Mouse (Mus musculus) G1E (cell line): ENCODE data around the gene Slc16a10. TPM values are rescaled to one million over a fixed set of nuclear protein-coding genes. Genes with fewer than 3 reads are reported as not detected.

Experiments used
- ATAC-seq: 2 replicates; pipeline ENCODE4 v1.8.0; 2016; ENCODE audit warnings: mild to moderate bottlenecking; ENCODE audit not compliant: insufficient number of reproducible peaks, poor library complexity, low FRiP score, severe bottlenecking; ENCODE audit errors: extremely low read depth
- DNase-seq: peaks from one replicate; pipeline ENCODE4 v3.0.0; 2012; ENCODE audit warnings: low spot score
- H3K27me3 ChIP-seq: 2 replicates; pipeline ENCODE4 v1.6.1; 2012; ENCODE audit warnings: mild to moderate bottlenecking, low read length, inconsistent platforms; ENCODE audit not compliant: insufficient read depth
- H3K36me3 ChIP-seq: replicated peaks from 2 replicates; pipeline ENCODE3; 2012; ENCODE audit warnings: mild to moderate bottlenecking, inconsistent platforms
- H3K4me1 ChIP-seq: 2 replicates; pipeline ENCODE4 v1.6.1; 2012; ENCODE audit warnings: low read depth, low read length, inconsistent platforms, mixed read lengths; ENCODE audit not compliant: insufficient read depth
- H3K4me3 ChIP-seq: 2 replicates; pipeline ENCODE4 v1.5.1; 2012; ENCODE audit warnings: low read depth, mild to moderate bottlenecking, inconsistent platforms, low read length, moderate library complexity, mixed read lengths
- H3K9me3 ChIP-seq: replicated peaks from 2 replicates; pipeline ENCODE4 v1.6.1; 2012; ENCODE audit warnings: inconsistent platforms
- CTCF ChIP-seq: IDR thresholded peaks from 2 replicates; pipeline ENCODE4 v1.5.1; 2012; ENCODE audit warnings: low read depth, low read length, inconsistent platforms, mixed read lengths
- GATA1 ChIP-seq: IDR thresholded peaks from 2 replicates; pipeline ENCODE4 v1.6.1; 2012; ENCODE audit warnings: borderline replicate concordance, low read length, inconsistent platforms, mixed read lengths
- GATA2 ChIP-seq: IDR thresholded peaks from 2 replicates; pipeline ENCODE4 v1.6.1; 2012; ENCODE audit warnings: low read depth, low read length, inconsistent platforms, borderline replicate concordance
- POLR2AphosphoS5 ChIP-seq: IDR thresholded peaks from 2 replicates; pipeline ENCODE4 v1.6.1; 2012; ENCODE audit warnings: low read depth, low read length, inconsistent platforms; ENCODE audit not compliant: insufficient replicate concordance
- TAL1 ChIP-seq: conservative IDR thresholded peaks from 2 replicates; pipeline ENCODE4 v1.6.1; 2012; ENCODE audit warnings: low read depth, low read length, inconsistent platforms, mixed read lengths
- polyA plus RNA-seq: library from polyadenylated mRNA; stranded (reverse); fragments of >175 nt; gene quantifications from 2 replicates; pipeline ENCODE4 v1.2.3, GENCODE M21; 2012
- total RNA-seq, 2 experiments: library from RNA; stranded (forward) in 1 of 2; stranded (reverse) in 1 of 2; fragments of 200-1000 nt in 1 of 2; fragments of >200 nt in 1 of 2; fragmentation: Nextera tagmentation in 1 of 2; gene quantifications; 2 replicates each; pipeline ENCODE4 v1.2.3; 2014 to 2017

Gene Slc16a10
- total and polyA plus RNA-seq, 3 experiments = 5.7 to 117 (median 16.9) TPM

- no peak overlapping the region for H3K4me3 ChIP-seq
- H3K4me1 ChIP-seq = peaks cover 57% of the 10 kb centered on the region
- DNase-seq (no peak), ATAC-seq (no peak)
- H3K9me3 ChIP-seq = peaks cover 3% of the 10 kb centered on the region
- TF ChIP-seq POLR2AphosphoS5 (no peak), CTCF (no peak), TAL1 (no peak), GATA2 (no peak), GATA1 (no peak)
- H3K36me3 ChIP-seq = peaks cover 33% of the 10 kb centered on the region
- no peaks in the 10 kb centered on the region for H3K27me3 ChIP-seq
These were observed 18.0 kb downstream of the Slc16a10 start for GRCm38 (mm10) chr10:40124096-40124495.

DNA sequence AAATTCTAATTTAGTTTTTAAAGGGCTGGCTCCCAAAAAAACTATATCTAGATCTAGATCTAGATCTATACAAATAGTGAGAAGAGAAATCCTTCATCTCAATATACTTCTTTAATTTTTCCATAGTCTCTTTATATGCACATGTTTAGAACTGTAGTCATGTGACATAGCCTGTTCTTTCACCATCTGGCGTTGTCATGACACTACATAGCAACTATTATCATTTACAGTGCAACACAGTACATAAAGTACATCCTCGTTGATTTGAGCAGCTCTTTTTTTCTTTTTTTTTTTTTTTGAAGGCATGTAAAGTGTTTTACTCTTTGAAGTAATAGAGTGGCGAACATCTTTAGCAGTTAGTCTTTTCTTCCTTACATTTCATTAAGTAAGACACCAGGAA is 22.6 kb downstream of the Slc16a10 start:
- Histone ChIP-seq H3K9me3 (peaks cover 3% of the 10 kb centered on the region), H3K4me1 (peaks cover 36% of the 10 kb centered on the region), H3K27me3 (no peaks in the 10 kb centered on the region), H3K36me3 (peaks cover 63% of the 10 kb centered on the region), H3K4me3 (no peak overlapping the region)
- DNase-seq (no peak), ATAC-seq (no peak)
- TF ChIP-seq GATA2 (no peak), GATA1 (no peak), POLR2AphosphoS5 (no peak), CTCF (no peak), TAL1 (no peak)

DNA sequence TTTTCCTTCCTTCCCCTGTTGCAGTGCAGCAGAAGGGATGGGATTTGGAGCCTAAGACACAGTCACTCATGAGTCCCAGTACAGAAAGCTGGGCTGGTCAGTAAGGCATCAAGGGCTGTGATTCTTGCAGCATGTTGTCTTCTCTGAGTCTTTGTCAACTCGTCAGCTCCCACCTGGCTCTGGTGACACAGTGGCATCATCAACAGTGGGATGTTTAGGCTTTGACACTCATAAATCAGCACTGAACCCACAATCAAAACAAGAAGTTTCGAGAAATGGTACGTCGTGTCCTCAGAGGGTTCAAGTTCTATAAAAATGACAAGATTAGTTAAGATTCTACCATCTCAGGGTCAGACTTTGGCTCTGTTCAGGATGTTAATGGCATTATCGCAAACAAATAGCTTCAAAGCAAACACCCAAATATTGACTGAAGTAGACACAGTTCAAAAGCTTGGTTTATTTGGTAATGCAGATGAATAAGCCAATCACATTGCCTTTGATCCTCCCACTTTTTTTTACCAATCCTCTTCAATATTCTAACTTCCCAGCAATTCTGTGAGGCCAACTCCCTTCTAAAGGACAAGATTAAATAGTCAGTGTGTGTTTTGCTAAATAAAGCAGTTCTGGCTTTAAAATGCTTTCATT is 23.2 kb downstream of the Slc16a10 start:
- Histone ChIP-seq H3K27me3 (no peaks in the 10 kb centered on the region), H3K4me3 (no peak overlapping the region), H3K36me3 (peaks cover 67% of the 10 kb centered on the region), H3K9me3 (peaks cover 3% of the 10 kb centered on the region), H3K4me1 (peaks cover 32% of the 10 kb centered on the region)
- TF ChIP-seq GATA1 (no peak), CTCF (no peak), POLR2AphosphoS5 (no peak), GATA2 (no peak), TAL1 (no peak)
- no peak for DNase-seq
- no peak for ATAC-seq

- Histone ChIP-seq H3K27me3 (no peaks in the 10 kb centered on the region), H3K9me3 (no peaks in the 10 kb centered on the region), H3K4me1 (peaks cover 34% of the 10 kb centered on the region), H3K36me3 (peaks cover 67% of the 10 kb centered on the region), H3K4me3 (no peak overlapping the region)
- TF ChIP-seq CTCF (no peak), POLR2AphosphoS5 (no peak), GATA1 (no peak), TAL1 (no peak), GATA2 (no peak)
- no peak for DNase-seq
- ATAC-seq = no peak
These were observed 28.5 kb downstream of the Slc16a10 start for GRCm38 (mm10) chr10:40113517-40114085.

DNA sequence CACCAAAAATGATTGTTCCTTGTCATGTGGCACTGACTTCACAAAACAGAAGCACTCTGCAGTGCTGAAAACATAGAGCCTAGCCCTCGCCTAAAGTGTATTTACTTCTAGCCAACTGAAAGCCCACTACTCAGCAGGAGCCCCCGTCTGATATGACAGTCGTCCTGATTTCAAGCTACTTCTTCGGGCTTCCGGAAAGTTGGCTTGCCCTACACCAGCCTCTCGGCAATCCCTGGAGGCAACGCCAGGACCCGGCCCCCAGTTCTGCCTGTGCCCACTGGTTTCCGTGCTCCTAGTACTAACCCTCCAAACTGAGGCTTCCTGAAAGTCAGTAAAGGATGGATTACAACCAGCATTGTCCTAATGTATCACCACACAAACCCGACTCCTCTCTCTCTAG is 29.8 kb downstream of the Slc16a10 start:
- H3K36me3 ChIP-seq = peaks cover 58% of the 10 kb centered on the region
- peaks cover 47% of the 10 kb centered on the region for H3K4me1 ChIP-seq
- no peak for DNase-seq

GRCm38 (mm10) chr10:40109520-40109919 is 32.5 kb downstream of the Slc16a10 start:
- TF ChIP-seq GATA1 = no peak
- TF ChIP-seq GATA2 = no peak
- no peak for TF ChIP-seq POLR2AphosphoS5
- no peak for TF ChIP-seq CTCF
- no peak for TF ChIP-seq TAL1
- no peaks in the 10 kb centered on the region for H3K27me3 ChIP-seq
- DNase-seq (no peak), ATAC-seq (no peak)
- no peak overlapping the region for H3K4me3 ChIP-seq
- peaks cover 65% of the 10 kb centered on the region for H3K4me1 ChIP-seq
- H3K36me3 ChIP-seq = peaks cover 40% of the 10 kb centered on the region
- H3K9me3 ChIP-seq = no peaks in the 10 kb centered on the region

More for the DNA sequence above, 29.8 kb downstream of the Slc16a10 start:
- Histone ChIP-seq H3K27me3 (no peaks in the 10 kb centered on the region), H3K4me3 (no peak overlapping the region), H3K9me3 (no peaks in the 10 kb centered on the region)
- no peak for ATAC-seq
- TF ChIP-seq GATA2 = no peak
- TF ChIP-seq GATA1 = no peak
- no peak for TF ChIP-seq POLR2AphosphoS5
- no peak for TF ChIP-seq CTCF
- TF ChIP-seq TAL1 = no peak

DNA sequence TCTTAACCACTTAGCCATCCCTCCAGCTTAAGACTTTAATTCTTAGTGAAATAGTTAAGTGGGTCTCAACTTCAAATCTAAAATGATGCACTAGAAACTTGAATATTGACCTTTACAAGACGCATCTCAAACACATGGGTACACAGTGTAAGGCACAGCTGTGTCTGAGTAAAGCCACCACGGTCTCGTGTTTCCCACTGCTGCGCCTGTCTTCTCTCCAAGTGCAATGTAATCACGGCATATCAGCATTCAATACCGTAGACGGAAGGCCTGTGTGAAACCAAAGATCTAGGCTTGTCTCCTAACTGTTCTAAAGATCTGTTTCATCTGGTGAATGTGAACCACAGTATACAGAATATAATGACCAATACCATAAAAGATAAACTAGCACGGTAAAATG is 33.1 kb downstream of the Slc16a10 start:
- H3K36me3 ChIP-seq = peaks cover 36% of the 10 kb centered on the region
- no peaks in the 10 kb centered on the region for H3K9me3 ChIP-seq
- no peak for DNase-seq
- no peak for ATAC-seq
- peaks cover 67% of the 10 kb centered on the region for H3K4me1 ChIP-seq
- no peak overlapping the region for H3K4me3 ChIP-seq
- TF ChIP-seq CTCF (no peak), GATA1 (no peak), POLR2AphosphoS5 (no peak), GATA2 (no peak), TAL1 (no peak)
- H3K27me3 ChIP-seq = no peaks in the 10 kb centered on the region
